Mouse (Mus musculus): ENCODE results near the gene Dbi.

- TF ChIP-seq CTCF (IDR thresholded peaks at IDR 0.05; ENCODE audit: control insufficient read depth, insufficient read depth, insufficient read length) (no peak), MAX (IDR thresholded peaks at IDR 0.05) (no peak), FOSL1 (IDR thresholded peaks at IDR 0.05; ENCODE audit: insufficient read depth, low read length, poor library complexity, severe bottlenecking) (no peak), CEBPB (IDR thresholded peaks at IDR 0.05; ENCODE audit: low read depth) (no peak)
Measured at GRCm38 (mm10) chr1:120112251-120113187, 8.4 kb downstream of the Dbi start.

All from C2C12 (cell line).